Mouse (Mus musculus): ENCODE measurements at regions not wholly inside any gene's neighbourhood (a gene's known extent, or its start where the extent isn't known, plus 50 kb on each side); places are given as distances from the start of the nearest gene placed in this dataset.
A peak's percentile ranks its signal among the peaks of the same experiment; 100 is the strongest.
"Not testable (repeated sequence)": the region's sequence is repeated elsewhere in the genome, so short reads cannot be mapped to it uniquely, and the experiment has no call there.

DNA sequence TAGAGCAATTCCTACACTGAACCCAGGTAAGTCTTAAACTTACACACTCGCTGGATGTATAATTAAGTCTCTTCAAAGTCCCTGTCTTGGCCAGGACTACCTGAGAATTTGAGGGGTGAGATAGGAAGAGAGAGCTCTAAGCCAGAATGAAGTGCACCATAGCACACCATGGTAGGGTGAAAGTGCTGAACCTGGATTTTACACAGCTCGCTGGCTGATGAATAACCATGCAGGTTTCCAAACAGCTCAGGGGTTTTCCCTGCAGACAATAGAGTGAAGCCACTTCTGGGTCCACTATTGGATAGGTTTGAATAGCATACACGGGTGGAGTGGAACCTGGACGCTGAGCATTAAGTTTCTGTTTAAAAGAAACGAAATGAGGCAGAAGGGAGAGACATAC lies 180.7 kb upstream of the Plxna2 start:
- no peak for DNase-seq (ENCODE audit: low spot score)

DNA sequence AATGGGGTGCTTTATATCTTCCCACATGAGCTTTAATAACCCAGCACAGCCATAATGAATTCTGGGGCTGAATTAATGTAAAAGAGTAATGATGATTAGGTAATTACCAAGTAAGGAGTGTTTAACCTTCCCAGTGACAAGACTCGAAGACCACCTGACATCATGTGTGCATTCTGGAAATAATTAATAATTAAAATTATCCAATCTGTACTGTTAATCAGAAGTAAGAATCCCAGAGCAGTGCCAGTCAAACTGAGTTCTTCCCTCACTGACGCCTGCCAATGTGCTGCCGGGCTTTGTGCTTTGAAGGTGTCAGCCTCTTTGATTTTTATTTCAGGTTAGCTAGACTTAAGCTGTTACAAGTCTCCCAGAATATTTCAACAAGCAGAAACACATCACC lies 183.0 kb upstream of the Plxna2 start:
- no peak for DNase-seq (ENCODE audit: low spot score)

DNA sequence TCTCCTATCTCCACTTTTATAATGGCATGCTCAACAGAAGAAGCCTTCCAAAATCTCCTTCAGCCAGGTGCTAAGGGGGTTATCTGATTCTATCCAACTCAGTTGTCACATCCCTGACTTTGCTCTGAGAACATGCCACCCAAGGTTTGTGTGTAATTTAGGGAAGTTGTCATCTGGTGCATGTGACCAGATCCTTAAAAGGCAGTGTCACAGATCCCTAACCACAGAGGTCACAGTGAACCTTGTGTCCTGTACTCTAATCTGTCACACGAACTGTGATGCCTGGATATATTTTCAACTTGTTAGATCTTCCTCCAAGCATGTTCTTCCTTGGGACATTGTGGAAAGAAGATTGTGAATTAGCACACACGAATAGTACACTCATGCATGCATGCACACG lies 189.4 kb upstream of the Plxna2 start:
- no peak for DNase-seq (ENCODE audit: low spot score)

DNA sequence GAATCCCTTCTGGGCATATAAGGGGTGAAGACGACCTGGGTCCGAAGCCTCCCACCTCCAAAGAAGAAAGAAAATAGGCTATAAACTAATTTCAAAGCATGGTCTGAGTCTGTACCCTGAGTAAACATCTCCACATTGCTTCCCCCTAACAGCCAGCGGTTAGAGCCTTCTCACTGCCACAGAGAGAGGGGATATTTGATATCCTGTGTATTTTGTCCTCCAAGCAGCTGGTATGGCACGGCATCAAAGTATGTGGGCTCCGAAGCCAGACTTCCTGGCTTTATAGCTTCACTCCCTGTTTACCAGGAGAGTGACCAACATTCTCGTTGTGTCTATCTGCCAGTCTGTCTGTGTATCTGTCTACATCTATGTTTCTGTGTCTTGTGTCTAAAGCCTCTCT lies 191.7 kb upstream of the Plxna2 start:
- no peak for DNase-seq (ENCODE audit: low spot score)

DNA sequence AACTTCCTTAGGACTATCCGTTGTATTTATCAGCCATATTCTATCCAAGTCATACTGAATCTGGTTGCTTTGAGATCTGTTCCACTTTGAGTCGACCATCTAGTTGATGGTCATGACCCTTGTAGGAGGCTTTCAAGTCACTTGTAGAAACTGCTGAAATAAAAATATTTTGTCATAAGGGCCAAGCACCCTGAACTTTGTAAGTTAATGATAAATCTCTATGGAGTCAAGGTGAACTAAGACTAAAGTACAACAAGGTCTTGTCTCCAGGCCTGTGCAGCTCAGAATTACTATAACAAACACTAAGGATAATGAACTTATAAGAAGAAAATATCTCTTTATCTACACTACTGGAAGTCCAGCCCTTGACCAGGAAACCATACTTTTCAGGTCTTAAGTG lies 193.8 kb upstream of the Plxna2 start:
- no peak for DNase-seq (ENCODE audit: low spot score)

DNA sequence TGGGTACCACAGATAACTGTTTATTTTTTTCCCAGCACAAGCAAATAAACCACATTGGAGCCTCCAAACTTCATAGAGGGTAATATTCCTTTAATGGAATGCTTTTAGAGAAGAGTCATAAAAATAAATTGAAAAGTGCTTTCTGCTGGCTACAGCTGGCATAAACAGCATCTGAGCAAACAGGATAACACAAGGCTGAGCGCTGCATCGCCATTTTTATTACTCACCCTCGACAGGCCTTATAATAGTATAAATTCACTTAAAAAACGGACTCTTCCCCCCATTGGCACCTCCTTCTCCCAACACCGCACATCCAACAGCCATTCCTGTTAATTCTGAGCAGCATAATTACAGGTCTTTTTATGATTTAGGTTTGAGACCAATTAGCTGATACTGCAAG lies 205.8 kb upstream of the Plxna2 start:
- peak; percentile 67 for DNase-seq (ENCODE audit: low spot score)

DNA sequence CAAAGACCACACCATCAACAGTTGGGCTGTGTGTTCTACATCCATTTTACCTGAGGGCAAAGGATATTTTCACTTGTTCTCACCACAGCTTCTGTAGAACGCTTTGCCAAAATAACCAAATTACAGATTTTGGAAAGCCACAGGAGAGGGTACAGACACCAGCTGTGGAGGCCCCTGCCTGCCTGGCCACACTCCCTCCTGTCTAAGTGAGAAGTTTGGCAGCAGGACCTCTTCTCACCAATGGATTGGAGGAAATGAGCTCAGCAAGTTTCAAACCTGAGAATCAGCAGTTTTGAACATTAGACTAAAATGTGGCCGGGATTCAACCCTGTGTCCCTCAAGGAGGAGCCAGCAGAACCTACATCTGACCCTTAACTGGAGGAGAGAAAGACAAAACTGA lies 206.2 kb upstream of the Plxna2 start:
- DNase-seq (ENCODE audit: low spot score), result peak; percentile 55

DNA sequence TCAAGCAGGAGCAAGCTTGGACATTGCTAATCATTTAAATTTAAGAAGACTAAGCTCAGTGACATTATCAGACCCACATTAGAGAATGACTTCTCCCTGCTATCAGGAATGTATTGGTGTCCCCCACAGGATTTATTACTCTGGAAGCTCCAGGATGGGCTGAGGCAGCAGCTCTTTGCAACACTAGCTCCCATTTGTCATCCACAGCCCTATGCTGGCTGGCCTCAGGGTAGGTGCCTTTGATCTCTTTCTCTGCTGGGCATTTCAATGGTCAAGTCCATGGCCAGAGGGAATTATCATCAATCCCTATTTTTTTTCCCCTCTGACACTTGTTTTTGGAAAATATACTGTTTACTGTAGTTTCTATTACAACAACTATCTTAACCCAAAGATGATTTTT lies 218.7 kb upstream of the Plxna2 start:
- DNase-seq (ENCODE audit: low spot score), result no peak

DNA sequence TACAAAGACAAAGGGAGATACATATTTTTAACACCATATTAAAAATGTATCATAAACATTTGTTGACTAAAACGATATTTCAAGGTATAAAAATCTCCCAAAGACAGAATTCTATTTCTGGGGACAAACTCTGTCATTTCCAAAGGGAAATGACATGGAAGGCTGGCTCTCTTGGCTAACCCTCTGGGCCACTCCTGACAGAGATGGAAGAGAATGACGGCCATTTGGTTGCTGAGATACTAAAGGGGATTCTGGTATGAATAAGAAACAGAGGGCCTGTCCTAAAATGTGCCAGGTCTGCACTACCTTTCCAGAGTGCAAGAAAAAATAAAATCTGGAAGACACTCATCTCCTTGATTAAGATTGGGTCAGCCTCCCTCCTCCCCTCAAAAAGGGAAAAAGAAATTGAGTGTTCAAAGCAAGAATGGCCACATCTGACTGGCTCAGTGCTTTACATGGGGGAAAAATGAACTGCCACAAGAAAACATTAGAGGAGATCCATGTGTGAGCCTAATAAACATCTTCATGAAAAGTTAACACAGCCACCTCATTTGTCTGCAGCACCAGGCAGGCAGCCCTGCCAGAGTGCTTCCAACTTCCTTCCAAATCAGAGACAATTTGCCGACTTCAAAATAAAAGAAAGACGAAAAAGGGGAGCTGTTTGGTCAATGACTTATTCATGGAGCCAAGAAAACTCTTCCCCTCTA lies 221.1 kb upstream of the Plxna2 start:
- no peak for DNase-seq (ENCODE audit: low spot score)

DNA sequence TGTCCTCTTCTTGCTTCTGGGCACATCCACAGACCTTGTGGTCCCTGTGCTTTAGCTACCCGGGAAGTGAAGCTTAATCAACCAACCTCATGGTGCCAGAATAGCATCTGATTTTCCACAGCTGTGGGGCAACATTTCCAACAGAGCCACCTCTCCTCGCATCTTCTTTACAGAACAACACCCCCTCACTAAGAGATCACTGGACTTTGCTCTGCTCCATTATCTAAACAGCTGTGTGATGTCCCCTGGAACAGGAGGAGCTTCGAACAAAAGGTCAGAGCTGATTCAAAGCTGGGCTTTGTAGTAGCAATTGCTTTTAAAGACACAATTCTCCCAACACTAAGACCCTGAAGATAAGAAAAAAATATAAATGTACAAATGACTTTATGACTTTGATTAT lies 224.3 kb upstream of the Plxna2 start:
- DNase-seq (ENCODE audit: low spot score), result no peak

DNA sequence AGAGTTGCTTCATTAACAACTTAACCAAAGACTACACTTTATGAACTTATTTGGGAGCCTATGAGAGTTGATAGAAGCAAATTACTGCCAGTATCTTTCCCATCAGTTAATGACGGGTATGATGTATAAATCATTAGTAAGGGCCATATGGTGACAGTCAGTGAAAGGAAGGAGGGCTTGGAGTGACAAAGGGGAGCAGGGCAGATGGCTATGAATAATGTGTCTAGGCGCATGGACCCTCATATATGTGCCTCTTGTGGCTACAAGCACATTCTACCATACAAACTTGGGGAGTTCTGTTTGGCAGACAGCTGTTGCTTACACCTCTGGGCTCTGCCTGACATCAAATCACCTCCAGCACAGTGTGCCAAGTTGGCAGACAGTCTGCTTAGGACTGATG lies 227.8 kb upstream of the Plxna2 start:
- no peak for DNase-seq (ENCODE audit: low spot score)

DNA sequence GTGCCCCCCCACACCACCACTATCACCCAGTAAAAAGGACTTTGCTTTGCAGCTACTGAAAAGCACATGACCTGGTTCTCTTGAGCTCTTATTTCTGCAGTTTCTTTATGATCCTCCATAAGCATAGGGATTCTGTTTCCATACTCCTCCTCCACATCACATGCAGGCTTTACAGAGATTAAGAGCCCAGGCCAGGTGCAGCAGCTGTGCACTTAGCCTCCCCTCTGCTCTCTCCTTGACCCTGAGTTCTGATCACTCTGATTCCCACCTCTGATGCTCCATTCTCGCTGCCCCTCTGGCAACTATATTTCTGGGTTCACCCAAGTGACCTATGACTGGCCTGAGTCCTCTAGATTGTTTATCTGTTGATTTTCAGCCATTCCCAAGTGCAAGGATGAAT lies 239.9 kb upstream of the Plxna2 start:
- DNase-seq (ENCODE audit: low spot score), result no peak

DNA sequence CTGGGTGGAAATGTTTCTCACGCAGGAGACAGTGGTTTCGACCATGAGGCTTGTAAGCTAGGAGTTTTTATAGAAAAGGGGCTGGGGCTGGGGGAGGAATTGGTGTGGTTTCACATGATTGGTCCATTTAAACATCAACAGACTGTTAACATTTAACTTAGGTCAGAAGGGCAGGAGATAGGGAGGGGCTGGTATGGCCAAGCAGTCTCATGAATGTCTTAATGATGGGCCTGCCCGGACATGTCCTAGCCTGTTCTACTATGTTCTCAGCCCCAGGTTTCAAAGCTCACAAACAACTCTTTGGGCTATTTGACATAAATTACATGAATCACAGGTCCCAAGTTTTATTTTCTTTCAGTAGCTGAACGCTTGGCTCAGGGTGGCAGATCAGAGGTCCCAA lies 244.5 kb upstream of the Plxna2 start:
- not testable (repeated sequence) for DNase-seq (ENCODE audit: low spot score)

DNA sequence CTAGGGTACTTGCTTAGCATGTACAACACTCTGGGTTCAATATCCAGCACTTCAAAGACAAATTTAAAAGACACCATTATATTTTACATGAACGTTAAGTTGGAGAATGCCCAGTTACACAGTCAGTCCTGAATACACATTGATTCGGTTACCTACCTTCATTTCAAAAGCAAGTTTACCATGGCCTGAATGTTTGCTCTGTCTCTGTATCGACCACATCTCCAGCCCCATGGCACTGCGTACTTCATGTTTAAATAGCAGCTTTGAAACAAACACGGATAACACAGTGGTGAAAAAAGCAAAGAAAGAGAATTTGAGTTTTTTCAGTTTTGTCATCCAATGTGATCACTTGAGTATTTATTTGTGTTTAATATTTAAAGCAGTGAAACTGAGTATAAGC lies 254.1 kb upstream of the Plxna2 start:
- no peak for DNase-seq (ENCODE audit: low spot score)

DNA sequence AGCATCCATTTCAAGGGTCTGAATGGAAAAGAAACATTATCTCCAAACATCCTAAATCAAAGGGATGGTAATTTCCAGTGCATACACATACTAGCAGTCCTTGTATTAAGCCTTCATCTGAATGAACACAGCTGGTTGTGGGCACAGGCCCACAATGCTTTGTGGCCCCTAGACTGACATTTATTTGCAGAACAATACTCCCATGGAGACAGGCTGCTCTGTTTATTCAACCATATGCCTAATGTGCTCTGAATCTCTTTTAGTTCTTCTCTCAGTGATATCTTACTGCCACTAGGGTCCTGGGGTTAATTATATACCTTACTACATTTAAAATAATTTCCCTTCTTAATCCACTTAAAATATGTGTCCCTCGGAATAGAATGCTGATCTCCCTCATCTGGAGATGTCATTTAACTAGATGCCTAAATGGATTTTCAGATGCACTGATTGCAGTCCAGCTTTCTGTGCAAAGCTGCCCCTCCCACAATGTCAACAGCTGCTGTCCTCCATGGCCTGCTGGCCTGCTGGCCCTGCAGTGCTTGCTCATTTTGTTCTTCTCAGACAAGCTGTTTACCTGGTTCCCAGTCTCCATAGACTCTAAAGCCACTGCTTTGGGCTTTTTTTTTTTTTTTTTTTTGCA lies 254.8 kb upstream of the Plxna2 start:
- DNase-seq (ENCODE audit: low spot score), result no peak

DNA sequence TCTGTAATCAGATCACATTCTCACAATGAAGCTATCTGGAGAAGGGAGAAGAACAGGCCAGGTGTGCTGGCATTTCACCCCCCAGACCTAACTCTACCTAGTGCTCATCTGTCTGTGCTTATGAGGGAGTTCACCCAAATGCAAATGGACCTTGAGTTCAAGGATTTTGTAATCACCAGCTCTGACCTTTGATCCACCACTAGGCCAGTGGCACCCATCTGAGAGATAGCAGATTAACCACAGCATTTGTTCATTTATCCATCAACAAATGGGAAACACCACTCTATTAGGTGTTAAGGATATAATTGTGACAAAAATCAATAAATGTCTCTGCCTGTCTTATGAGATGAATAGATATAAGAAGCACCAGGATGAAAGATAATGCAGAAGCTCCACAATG lies 255.7 kb upstream of the Plxna2 start:
- DNase-seq (ENCODE audit: low spot score), result no peak

DNA sequence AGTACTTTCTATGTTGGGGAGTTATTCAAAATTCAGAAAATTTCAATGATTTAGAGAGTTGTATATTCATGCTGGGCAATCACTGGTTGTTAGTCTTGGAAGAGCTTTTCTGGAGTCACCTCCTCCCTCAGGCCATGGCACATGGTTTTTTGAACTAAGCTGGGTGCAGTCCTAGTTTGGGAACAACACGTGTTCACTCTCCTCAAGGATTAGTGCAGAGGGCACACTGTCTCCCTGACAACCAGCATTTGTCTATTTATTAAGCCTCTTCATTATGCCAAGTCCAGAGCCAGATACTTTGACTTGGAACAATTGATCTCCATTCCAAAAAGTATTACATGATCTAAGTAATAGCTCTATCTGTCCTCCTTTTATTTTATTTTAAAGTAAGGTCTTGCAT lies 256.7 kb upstream of the Plxna2 start:
- no peak for DNase-seq (ENCODE audit: low spot score)

DNA sequence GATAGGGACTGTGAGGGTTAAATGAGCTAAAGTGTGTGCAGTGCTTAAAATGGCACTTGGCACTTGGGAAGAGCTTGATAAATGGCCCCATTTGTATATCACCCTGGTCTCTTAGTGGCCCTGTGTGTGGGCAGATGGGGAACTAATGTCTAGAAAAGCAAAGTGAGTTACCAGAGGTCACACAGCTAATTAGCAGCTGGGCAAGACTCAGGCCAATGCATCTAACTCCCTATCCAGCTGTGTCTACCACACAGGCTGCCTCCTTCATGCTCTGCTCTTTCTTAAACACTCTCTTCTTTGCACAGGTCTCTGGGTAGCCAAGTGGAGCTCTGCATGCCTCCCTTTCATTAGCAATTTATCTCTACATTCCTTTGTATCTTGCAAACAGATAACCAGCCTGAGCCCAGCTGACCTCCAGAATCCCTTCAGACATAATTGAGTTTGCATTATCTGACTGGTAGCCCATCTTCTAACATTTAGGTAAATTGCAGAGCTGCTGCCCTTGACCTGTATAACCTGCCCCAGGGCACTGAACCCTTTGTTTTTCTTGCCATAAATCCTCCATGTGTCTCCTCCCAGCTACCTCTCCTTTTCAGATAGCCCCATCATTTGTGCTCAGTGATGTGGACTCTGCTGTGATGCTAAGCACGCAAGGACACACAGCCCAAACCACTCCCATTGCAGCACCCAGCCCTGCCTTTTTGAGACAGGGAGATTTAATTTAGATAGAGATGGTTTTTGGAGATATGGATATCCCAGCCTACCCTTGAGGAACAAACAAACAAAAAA lies 263.5 kb upstream of the Plxna2 start:
- no peak for DNase-seq (ENCODE audit: low spot score)

DNA sequence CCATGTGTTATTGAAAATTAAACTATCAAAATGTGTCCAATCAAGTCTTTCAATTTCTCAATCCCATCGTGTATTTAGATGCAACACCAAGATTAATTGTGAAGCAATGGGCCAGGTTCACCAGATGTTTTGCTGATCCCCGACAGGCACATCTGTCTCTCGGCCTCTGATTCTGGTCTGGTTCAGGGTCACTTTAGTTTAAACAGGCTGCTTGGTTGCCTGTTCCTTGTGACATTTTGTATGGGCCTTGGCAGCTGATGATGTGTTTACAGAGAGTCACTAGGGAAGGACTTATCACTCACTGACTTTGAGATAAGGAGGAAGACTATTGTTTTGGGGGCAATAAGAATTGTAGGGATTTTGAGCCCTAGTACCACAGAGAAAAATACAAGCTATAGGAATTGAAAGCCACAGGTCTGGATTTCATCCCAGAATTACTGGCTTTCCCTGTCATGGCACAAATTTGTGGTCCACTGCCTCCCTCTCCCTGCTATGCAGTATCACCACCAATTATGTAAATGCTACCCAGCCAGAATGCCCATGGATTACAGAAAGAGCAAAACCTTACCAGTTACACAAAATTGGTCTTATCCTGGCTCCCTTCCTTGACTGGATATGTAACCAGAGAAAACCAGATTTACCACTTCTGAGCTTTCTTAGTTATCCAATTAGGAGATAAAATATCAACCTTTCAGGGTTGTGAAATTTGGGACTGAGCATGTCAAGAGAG lies 272.5 kb upstream of the Plxna2 start:
- DNase-seq (ENCODE audit: low spot score), result no peak

DNA sequence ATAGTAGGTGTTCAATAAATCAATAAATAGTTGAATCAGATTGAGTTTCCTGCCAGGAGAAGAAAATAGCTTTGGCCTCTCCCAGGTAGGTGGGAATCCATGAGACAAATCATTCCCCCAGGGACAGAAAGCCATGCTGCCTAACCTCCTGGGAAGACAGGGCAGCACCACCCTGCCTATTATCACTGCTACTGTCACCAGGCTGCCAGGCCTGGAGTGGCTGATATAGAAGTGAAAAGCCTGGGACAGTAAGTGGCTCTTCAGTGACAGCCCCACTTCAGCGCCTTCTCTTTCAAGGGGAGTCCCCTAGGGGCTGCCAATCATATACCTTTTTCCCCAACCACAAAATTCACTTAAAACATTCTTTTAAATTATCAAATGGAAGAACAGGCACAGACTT lies 275.4 kb upstream of the Plxna2 start:
- DNase-seq (ENCODE audit: low spot score), result no peak

DNA sequence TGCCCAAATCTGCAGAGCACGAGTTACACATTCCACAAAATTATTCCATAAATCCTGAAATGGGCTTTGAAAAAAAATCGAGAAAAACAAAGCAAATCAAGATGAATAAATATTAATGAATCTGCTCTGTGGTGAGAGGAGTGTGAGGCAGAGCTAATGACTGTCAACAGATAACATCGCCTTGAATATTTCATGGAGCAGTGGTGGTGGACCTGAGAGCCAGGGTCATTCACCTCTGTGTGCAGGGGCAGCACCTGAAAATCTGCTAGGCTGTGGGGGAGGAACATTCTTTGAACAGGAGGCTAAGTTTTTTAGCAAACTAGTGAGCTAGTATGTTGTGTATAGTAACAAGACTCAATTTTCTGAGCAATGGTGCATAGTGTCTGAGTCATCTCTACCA lies 276.3 kb upstream of the Plxna2 start:
- DNase-seq (ENCODE audit: low spot score), result no peak
